Mouse (Mus musculus) spleen, postnatal 4 days (tissue): ENCODE data around the gene Smarcd1.
A peak's percentile ranks its signal among the peaks of the same experiment; 100 is the strongest.

ENCODE experiments used
- DNase-seq, 2 experiments: peaks; one replicate each; pipeline ENCODE4 v3.0.0; 2022; ENCODE audit warnings: low spot score in 2 of 2

Gene Smarcd1

GRCm38 (mm10) chr15:99731167-99731566, 29.2 kb downstream of the Smarcd1 start:
- no peak for DNase-seq

GRCm38 (mm10) chr15:99731678-99732077, 29.7 kb downstream of the Smarcd1 start:
- DNase-seq = no peak

- no peak for DNase-seq
Observed at GRCm38 (mm10) chr15:99733186-99733585, 31.3 kb downstream of the Smarcd1 start.

GRCm38 (mm10) chr15:99735631-99736030, 33.7 kb downstream of the Smarcd1 start:
- DNase-seq = peak; percentile 100

- DNase-seq = no peak
Observed at GRCm38 (mm10) chr15:99736675-99737074, 34.7 kb downstream of the Smarcd1 start.

- DNase-seq = no peak
Observed at GRCm38 (mm10) chr15:99740229-99740628, 38.3 kb downstream of the Smarcd1 start.

- DNase-seq = no peak
Observed at GRCm38 (mm10) chr15:99754204-99754603, 52.3 kb downstream of the Smarcd1 start.
